Mouse (Mus musculus): ENCODE data around the gene Lrrc26. TPM values are rescaled to one million over a fixed set of nuclear protein-coding genes. Genes with fewer than 3 reads are reported as not detected.

Lrrc26 gene
- polyA plus RNA-seq (2012; ENCODE audit: insufficient read depth, low replicate concordance) = not detected in 2 replicates

- H3K27me3 ChIP-seq (replicated peaks) = peaks cover 81% of the 10 kb centered on the region
- no peaks in the 10 kb centered on the region for H3K9me3 ChIP-seq
- TF ChIP-seq FLI1 (IDR thresholded peaks at IDR 0.05; ENCODE audit: low read length) (no peak), GATA1 (IDR thresholded peaks at IDR 0.05; ENCODE audit: borderline replicate concordance, low read length) (no peak)
- H3K4me1 ChIP-seq = peaks cover 46% of the 10 kb centered on the region
- H3K4me3 ChIP-seq (replicated peaks) = peak within 1 kb of the TSS; percentile 59
- H3K36me3 ChIP-seq (replicated peaks; ENCODE audit: low read length) = peaks cover 21% of the 10 kb centered on the region
Measured at GRCm38 (mm10) chr2:25289651-25290050, at the start of gene Lrrc26. Gene Lrrc26, plus strand, starts transcription at chr2:25289915.

DNA sequence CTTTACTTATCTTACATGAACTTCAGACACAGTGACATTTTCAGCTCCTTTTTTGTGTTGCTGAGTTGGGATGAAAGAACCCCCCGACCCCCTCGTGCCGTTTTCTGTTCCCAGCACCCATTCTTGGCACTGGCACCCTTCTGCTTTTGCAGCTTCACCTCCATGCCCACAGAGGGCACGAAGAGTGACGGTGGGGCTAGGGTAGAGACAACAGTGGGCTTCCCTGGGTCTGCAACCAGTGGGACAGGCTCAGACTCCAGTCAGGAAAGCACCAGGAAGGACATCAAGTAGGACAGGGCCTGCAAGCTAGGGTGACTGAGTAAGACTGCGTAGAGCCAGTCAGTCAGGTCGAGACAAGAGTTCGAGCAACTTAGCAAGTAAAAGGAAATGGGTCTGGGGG, 49.4 kb upstream of the Lrrc26 start:
- H3K4me3 ChIP-seq (replicated peaks) = peak overlapping the region; percentile 5
- no peaks in the 10 kb centered on the region for H3K9me3 ChIP-seq
- TF ChIP-seq GATA1 (IDR thresholded peaks at IDR 0.05; ENCODE audit: borderline replicate concordance, low read length) = no peak
- TF ChIP-seq FLI1 (IDR thresholded peaks at IDR 0.05; ENCODE audit: low read length) = no peak
- H3K27me3 ChIP-seq (replicated peaks) = peaks cover 84% of the 10 kb centered on the region
- peaks cover 50% of the 10 kb centered on the region for H3K4me1 ChIP-seq
- H3K36me3 ChIP-seq (replicated peaks; ENCODE audit: low read length) = peaks cover 13% of the 10 kb centered on the region

DNA sequence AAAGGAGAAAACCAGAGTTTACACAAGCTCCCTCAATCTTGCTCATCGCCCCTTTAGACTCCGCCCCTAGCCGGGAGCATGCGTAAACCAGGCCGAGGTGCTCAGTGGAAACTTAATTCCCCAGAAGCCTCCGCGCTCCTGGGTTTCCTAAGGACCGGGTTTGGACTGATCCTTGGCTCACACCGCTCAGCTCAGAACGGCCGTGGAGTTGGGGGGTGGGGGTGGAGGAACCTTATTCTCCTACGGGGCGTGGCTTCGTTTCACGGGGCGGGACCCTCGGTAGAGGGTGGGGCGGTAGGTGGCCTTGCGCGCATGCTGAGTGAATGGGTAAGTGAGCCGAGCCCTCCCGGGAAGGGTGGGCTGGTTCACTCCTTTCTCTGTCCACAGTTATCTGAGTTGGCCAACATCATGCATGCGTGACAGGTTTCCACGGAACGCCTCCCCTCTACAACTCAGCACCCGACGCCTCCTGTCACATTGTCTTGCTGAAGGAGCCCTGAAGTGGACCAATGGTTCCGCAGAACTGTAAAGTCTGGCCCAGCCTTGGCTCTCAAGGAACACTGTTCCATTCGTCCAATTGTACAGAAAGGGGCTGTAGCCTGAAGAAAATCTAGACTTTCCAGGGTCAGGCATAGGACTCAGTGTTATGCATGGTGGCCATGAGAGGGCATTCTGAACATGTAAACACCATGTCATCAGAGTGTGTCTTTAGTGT, 48.8 kb upstream of the Lrrc26 start:
- no peak for TF ChIP-seq GATA1 (IDR thresholded peaks at IDR 0.05; ENCODE audit: borderline replicate concordance, low read length)
- no peak for TF ChIP-seq FLI1 (IDR thresholded peaks at IDR 0.05; ENCODE audit: low read length)
- Histone ChIP-seq H3K4me1 (peaks cover 50% of the 10 kb centered on the region), H3K9me3 (no peaks in the 10 kb centered on the region), H3K36me3 (replicated peaks; ENCODE audit: low read length) (peaks cover 18% of the 10 kb centered on the region), H3K4me3 (replicated peaks) (peak overlapping the region; percentile 89), H3K27me3 (replicated peaks) (peaks cover 79% of the 10 kb centered on the region)

DNA sequence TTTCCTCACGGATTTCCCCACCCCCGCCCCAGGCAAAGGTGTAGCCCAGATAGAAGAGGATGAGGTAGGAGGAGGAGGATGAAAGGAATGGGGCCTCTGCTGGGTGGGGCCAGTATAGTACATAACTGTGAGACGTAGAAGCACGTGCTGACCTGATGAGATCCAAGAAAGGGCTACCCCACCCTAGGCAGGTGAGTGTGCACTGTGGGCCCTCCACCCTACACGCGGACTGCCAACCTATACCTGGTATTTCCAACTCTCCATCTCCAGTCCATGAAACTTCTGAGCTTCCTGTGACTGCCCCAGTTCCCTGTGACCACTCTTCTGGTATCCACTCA, 48.3 kb upstream of the Lrrc26 start:
- Histone ChIP-seq H3K36me3 (replicated peaks; ENCODE audit: low read length) (peaks cover 24% of the 10 kb centered on the region), H3K4me1 (peaks cover 45% of the 10 kb centered on the region), H3K27me3 (replicated peaks) (peaks cover 73% of the 10 kb centered on the region), H3K4me3 (replicated peaks) (peak overlapping the region; percentile 89), H3K9me3 (no peaks in the 10 kb centered on the region)
- TF ChIP-seq GATA1 (IDR thresholded peaks at IDR 0.05; ENCODE audit: borderline replicate concordance, low read length) (no peak), FLI1 (IDR thresholded peaks at IDR 0.05; ENCODE audit: low read length) (no peak)

DNA sequence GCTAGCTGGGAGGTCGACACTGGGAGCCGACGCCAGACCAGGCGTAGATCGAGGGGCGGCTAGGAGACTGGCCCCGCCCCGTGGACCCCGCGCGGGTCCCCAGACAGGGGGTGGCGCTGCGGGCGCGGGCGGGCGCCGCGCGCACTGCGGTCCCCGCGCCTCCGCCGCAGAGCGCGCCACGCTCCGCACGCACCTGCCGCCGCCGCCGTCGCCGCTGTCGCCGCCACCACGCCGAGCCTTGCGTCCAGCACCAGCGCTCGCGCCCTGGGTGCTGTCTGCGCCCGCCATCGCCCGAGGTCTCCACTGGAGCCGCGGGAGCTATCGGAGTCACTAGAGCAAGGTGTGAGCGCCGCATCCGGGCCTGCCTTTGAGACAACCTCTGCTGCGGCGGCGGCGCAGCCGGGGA, 47.6 kb upstream of the Lrrc26 start, which contains the start of the genes Rnf208 and Cysrt1:
Rnf208 (plus strand) TSS at position 155 of the 406 bp plus-strand sequence.
Cysrt1 (minus strand) TSS at position 352 of the 406 bp plus-strand sequence.
- peak within 1 kb of the TSS; percentile 89 for H3K4me3 ChIP-seq (replicated peaks)
- TF ChIP-seq GATA1 (IDR thresholded peaks at IDR 0.05; ENCODE audit: borderline replicate concordance, low read length) (no peak), FLI1 (IDR thresholded peaks at IDR 0.05; ENCODE audit: low read length) (no peak)
- H3K9me3 ChIP-seq = no peaks in the 10 kb centered on the region
- peaks cover 38% of the 10 kb centered on the region for H3K4me1 ChIP-seq
- peaks cover 68% of the 10 kb centered on the region for H3K27me3 ChIP-seq (replicated peaks)
- H3K36me3 ChIP-seq (replicated peaks; ENCODE audit: low read length) = peaks cover 31% of the 10 kb centered on the region

GRCm38 (mm10) chr2:25243342-25243741, 46.4 kb upstream of the Lrrc26 start:
- Histone ChIP-seq H3K4me1 (peaks cover 35% of the 10 kb centered on the region), H3K4me3 (replicated peaks) (no peak overlapping the region)
- TF ChIP-seq GATA1 (IDR thresholded peaks at IDR 0.05; ENCODE audit: borderline replicate concordance, low read length) (no peak), FLI1 (IDR thresholded peaks at IDR 0.05; ENCODE audit: low read length) (no peak)

DNA sequence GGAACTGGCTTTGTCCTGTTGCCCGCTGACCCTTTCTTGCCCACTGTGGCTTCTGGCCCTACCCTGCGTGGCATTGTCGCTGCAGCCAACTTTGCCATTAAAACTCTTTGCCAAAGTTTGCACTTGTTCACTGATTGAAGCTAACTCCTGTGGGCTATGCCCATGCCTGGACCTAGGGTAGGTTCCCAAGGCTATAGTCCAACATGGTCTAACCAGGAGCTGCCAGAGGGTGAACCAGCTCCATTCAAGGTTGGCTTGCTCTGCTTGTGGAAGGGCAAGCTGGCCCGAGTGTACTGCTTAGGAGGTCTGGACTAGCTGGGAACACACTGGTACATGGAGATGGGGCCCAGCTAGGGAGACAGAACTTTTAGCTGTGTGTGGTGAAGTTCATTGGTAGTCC, 45.6 kb upstream of the Lrrc26 start:
- Histone ChIP-seq H3K27me3 (replicated peaks) (peaks cover 51% of the 10 kb centered on the region), H3K4me1 (peaks cover 31% of the 10 kb centered on the region), H3K36me3 (replicated peaks; ENCODE audit: low read length) (peaks cover 51% of the 10 kb centered on the region), H3K9me3 (no peaks in the 10 kb centered on the region), H3K4me3 (replicated peaks) (peak overlapping the region; percentile 57)
- no peak for TF ChIP-seq GATA1 (IDR thresholded peaks at IDR 0.05; ENCODE audit: borderline replicate concordance, low read length)
- TF ChIP-seq FLI1 (IDR thresholded peaks at IDR 0.05; ENCODE audit: low read length) = no peak

More at GRCm38 (mm10) chr2:25243342-25243741, 46.4 kb upstream of the Lrrc26 start:
- Histone ChIP-seq H3K9me3 (no peaks in the 10 kb centered on the region), H3K27me3 (replicated peaks) (peaks cover 56% of the 10 kb centered on the region), H3K36me3 (replicated peaks; ENCODE audit: low read length) (peaks cover 43% of the 10 kb centered on the region)

GRCm38 (mm10) chr2:25246183-25247072, 43.3 kb upstream of the Lrrc26 start, which contains the start of gene AL732309.1:
Gene AL732309.1, minus strand, starts transcription at chr2:25246863.
- H3K4me1 ChIP-seq = peaks cover 28% of the 10 kb centered on the region
- peaks cover 74% of the 10 kb centered on the region for H3K36me3 ChIP-seq (replicated peaks; ENCODE audit: low read length)

DNA sequence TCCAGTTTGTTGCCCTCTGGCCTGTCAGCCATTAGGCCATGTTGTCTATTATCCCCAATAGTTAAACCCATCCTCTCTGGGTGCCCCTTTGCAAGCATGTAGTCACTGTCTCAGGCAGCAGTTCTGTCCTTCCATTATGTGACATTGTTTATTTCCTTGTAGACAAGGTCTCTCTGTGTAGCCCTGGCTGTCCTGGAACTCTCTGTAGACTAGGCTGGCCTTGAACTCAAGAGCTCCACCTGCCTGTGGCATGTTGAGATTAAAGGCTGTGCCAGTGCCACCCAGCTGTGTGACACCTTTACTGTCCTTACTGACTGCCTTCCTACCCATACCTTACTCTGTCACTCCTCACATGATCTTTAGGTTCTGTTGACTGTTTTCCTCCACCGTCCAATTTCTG, 37.4 kb upstream of the Lrrc26 start:
- TF ChIP-seq FLI1 (IDR thresholded peaks at IDR 0.05; ENCODE audit: low read length) = no peak
- no peak for TF ChIP-seq GATA1 (IDR thresholded peaks at IDR 0.05; ENCODE audit: borderline replicate concordance, low read length)
- Histone ChIP-seq H3K4me1 (peaks cover 44% of the 10 kb centered on the region), H3K9me3 (no peaks in the 10 kb centered on the region), H3K4me3 (replicated peaks) (no peak overlapping the region), H3K36me3 (replicated peaks; ENCODE audit: low read length) (peaks cover 66% of the 10 kb centered on the region), H3K27me3 (replicated peaks) (no peaks in the 10 kb centered on the region)

More at GRCm38 (mm10) chr2:25246183-25247072, 43.3 kb upstream of the Lrrc26 start, which contains the start of gene AL732309.1:
- Histone ChIP-seq H3K9me3 (no peaks in the 10 kb centered on the region), H3K4me3 (replicated peaks) (peak within 1 kb of the TSS; percentile 31), H3K27me3 (replicated peaks) (peaks cover 28% of the 10 kb centered on the region)
- no peak for TF ChIP-seq GATA1 (IDR thresholded peaks at IDR 0.05; ENCODE audit: borderline replicate concordance, low read length)
- TF ChIP-seq FLI1 (IDR thresholded peaks at IDR 0.05; ENCODE audit: low read length) = no peak

All from megakaryocyte, embryonic 14.5 days (primary cell).